Mouse (Mus musculus): ENCODE measurements around the gene Pgap3.

The Pgap3 gene

GRCm38 (mm10) chr11:98357396-98358160 is 42.7 kb downstream of the Pgap3 start:
- no peak for DNase-seq (ENCODE audit: extremely low spot score, low spot score)

GRCm38 (mm10) chr11:98356625-98357394 is 43.5 kb downstream of the Pgap3 start:
- no peak for DNase-seq (ENCODE audit: extremely low spot score, low spot score)

GRCm38 (mm10) chr11:98355732-98356299 is 44.5 kb downstream of the Pgap3 start:
- DNase-seq (ENCODE audit: extremely low spot score, low spot score): peak; percentile 50

GRCm38 (mm10) chr11:98354445-98354844 is 45.8 kb downstream of the Pgap3 start:
- DNase-seq (ENCODE audit: extremely low spot score, low spot score): no peak

GRCm38 (mm10) chr11:98353651-98354211 is 46.6 kb downstream of the Pgap3 start:
- DNase-seq (ENCODE audit: extremely low spot score, low spot score): no peak

GRCm38 (mm10) chr11:98352272-98352990 is 47.9 kb downstream of the Pgap3 start:
- DNase-seq (ENCODE audit: extremely low spot score, low spot score): no peak

GRCm38 (mm10) chr11:98349308-98349707 is 51.0 kb downstream of the Pgap3 start:
- DNase-seq (ENCODE audit: extremely low spot score, low spot score): peak; percentile 32

GRCm38 (mm10) chr11:98348083-98348961 is 52.0 kb downstream of the Pgap3 start, which contains the start of gene Ppp1r1b:
Gene Ppp1r1b (plus strand): TSS chr11:98348404.
- DNase-seq (ENCODE audit: extremely low spot score, low spot score): peak; percentile 51

GRCm38 (mm10) chr11:98347385-98348082 is 52.8 kb downstream of the Pgap3 start:
- DNase-seq (ENCODE audit: extremely low spot score, low spot score): no peak

- no peak for DNase-seq (ENCODE audit: extremely low spot score, low spot score)
Measured at GRCm38 (mm10) chr11:98346168-98346567, 54.1 kb downstream of the Pgap3 start.

GRCm38 (mm10) chr11:98345253-98345652 is 55.0 kb downstream of the Pgap3 start:
- DNase-seq (ENCODE audit: extremely low spot score, low spot score): peak; percentile 87

GRCm38 (mm10) chr11:98342000-98342945 is 58.0 kb downstream of the Pgap3 start:
- peak; percentile 99 for DNase-seq (ENCODE audit: extremely low spot score, low spot score)

- DNase-seq (ENCODE audit: extremely low spot score, low spot score): no peak
Measured at GRCm38 (mm10) chr11:98341174-98341573, 59.1 kb downstream of the Pgap3 start.

- no peak for DNase-seq (ENCODE audit: extremely low spot score, low spot score)
Measured at GRCm38 (mm10) chr11:98340597-98340996, 59.7 kb downstream of the Pgap3 start.

- DNase-seq (ENCODE audit: extremely low spot score, low spot score): no peak
Measured at GRCm38 (mm10) chr11:98339679-98340287, 60.5 kb downstream of the Pgap3 start.

- DNase-seq (ENCODE audit: extremely low spot score, low spot score): peak; percentile 44
Measured at GRCm38 (mm10) chr11:98339071-98339501, 61.2 kb downstream of the Pgap3 start.
